Mouse (Mus musculus): Measurements from ENCODE around the gene 1700018B08Rik. TPM values are rescaled to one million over a fixed set of nuclear protein-coding genes. Genes with fewer than 3 reads are reported as not detected.
A peak's percentile ranks its signal among the peaks of the same experiment; 100 is the strongest.

The 1700018B08Rik gene
- total RNA-seq, 2 experiments from 2014 or later, result not detected

- intact Hi-C loops (cut with DNase I), result no loop called here
- no peak for DNase-seq (ENCODE audit: low spot score)
These were observed 24.2 kb upstream of the 1700018B08Rik start for GRCm38 (mm10) chr8:121568321-121568720.

- intact Hi-C loops (cut with DNase I), result no loop called here
- no peak for DNase-seq (ENCODE audit: low spot score)
These were observed 19.6 kb upstream of the 1700018B08Rik start for GRCm38 (mm10) chr8:121563701-121564100.

DNA sequence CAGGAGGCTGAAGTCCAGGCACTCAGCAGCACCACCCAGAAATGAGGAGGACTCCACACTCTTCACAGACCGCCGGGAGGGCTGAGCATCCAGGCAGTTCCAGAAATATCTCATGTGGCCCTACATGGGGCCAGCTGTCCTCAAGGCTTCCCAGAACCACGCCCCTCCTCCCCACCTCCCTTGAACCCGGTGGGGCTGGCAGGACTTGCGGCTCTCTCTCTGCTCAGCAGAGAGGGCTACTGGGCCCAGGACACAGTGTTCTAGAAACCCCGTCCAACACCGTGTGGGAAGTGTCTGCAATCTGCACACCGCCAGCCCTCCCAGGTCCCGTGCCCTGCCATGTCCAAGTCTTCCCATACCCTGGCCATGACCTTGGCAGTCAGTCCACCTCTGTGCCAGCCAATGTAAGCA is 18.8 kb upstream of the 1700018B08Rik start:
- intact Hi-C loops (cut with DNase I), result no loop called here

DNA sequence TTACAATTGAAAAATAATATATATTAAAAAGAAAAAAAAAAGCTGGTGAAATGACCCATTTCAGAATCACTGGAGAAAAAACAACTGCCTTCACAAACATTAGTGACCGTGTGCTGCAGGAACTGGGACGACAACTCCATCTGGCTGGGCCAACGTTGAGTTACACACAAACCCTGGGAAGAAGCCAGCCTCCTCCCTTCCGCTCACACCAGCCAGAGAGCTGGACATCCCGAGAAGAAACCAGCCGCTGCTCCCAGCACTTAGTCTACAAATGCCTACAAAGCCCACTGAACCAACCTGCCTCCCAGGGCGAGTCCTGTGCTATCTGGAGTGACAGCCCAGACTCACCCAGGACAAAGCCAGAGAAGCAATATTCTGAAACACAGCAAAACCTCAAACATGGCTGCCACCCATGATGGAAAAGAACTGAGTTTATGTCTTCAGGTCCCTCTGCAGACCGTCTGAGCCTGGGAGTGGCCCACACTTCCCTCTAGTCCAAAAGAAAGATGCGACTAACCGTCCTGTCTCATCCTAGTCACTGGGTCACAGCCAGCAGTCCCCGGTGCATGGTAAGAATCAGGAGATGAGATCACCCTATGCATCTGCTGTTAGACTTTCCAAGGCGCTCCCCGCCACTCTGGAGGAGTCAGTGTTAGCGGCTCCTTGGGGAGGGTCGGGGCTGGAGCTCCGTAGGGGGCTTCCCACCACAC is 17.7 kb upstream of the 1700018B08Rik start:
- intact Hi-C loops (cut with DNase I), result no loop called here

More for the DNA sequence above, 18.8 kb upstream of the 1700018B08Rik start:
- DNase-seq (ENCODE audit: low spot score), result peak; percentile 82

GRCm38 (mm10) chr8:121560432-121561100 is 16.4 kb upstream of the 1700018B08Rik start:
- no peak for DNase-seq (ENCODE audit: low spot score)
- intact Hi-C loops (cut with DNase I), result no loop called here

More for the DNA sequence above, 17.7 kb upstream of the 1700018B08Rik start:
- peak; percentile 54 for DNase-seq (ENCODE audit: low spot score)

DNA sequence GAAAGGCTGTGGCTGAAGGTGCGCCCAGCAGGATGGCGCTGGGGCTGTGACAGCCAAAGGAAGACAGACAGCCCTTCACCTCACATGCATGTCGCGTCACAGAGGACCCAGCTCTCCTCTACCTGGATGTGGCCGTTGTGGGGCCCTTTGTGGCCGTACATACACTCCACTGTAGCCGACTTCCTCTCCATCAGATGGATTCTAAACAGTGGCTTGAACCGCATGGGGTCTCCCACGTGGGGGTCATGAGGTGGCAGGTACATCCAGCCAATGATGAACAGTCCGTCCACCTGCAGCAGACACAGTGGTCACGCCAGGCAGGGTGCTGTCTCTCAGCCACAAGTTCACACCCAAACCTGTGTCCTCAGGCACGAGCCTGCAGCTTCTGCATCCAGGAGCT is 15.7 kb upstream of the 1700018B08Rik start:
- intact Hi-C loops (cut with DNase I), result no loop called here
- no peak for DNase-seq (ENCODE audit: low spot score)

DNA sequence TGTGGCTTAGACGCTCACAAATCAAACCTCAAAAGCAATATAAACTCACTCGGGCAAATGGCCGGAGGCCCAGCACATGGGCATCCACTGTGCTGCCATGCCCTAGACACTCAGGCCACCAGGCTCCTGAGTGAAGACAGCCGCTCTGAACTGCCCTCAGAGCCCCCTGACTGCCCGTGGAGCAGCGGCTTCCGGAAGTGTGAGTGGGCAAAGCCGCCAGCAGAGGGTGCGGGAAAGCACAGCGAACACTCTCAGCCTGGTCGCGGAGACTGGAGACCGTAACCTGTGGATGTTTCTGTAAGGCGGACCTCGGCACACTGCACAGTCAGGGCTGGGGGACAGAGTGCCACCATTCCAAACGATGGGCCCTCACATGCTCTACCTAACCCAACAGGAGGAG is 14.4 kb upstream of the 1700018B08Rik start:
- DNase-seq (ENCODE audit: low spot score), result no peak
- intact Hi-C loops (cut with DNase I), result no loop called here

DNA sequence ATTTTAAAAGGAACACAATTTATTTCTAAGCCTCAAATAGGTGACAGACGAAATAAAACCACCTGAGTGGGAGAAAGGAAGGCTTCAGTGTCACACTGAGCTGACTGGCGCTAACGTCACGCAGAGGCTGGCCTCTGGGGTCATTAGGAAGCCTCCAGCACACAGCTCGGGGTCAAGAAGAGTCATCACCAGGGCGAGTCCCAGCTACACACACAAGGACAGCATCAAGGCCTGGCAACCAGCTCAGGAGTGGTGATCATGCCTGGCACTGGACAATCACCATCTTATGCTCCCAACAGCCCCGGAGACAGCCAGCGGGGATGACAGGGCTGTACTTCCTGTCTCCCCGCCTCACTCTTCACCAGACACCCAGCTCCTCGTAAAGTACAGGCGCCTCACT is 13.6 kb upstream of the 1700018B08Rik start:
- no peak for DNase-seq (ENCODE audit: low spot score)
- intact Hi-C loops (cut with DNase I), result no loop called here

DNA sequence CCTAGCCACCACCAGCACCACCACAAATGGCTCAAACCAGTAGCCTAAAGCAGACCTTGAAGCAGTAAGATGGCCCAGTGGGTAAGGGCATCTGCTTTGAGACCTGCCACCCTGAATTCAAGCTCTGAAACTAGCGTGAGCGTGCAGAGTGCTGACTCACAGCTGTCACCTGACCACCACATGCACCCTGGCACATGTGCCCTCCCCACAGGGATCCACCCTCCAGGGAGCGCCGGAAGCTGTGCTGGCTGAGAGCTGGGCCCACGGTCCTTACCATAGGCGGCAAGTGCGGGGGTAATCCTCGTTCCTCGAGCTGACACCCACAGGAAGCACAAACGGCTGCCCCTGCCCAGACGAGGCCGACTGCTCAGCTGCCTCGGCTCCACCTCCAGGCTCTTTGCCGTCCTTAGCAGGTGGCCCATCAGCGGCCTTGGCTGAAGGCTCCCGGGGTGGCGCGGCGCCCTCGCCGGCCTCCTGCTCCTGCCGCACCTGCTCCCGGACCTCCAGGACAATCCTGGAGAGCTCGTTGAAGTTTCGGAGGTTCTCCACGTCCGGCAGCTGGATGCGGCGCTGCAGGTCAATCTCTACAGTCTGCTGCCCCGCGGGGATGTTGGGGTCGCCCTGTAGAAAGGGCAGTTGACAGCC is 9.8 kb upstream of the 1700018B08Rik start:
- intact Hi-C loops (cut with DNase I), result no loop called here
- DNase-seq (ENCODE audit: low spot score), result no peak

- no peak for DNase-seq (ENCODE audit: low spot score)
- intact Hi-C loops (cut with DNase I), result no loop called here
These were observed 8.4 kb upstream of the 1700018B08Rik start for GRCm38 (mm10) chr8:121552506-121552905.

- DNase-seq (ENCODE audit: low spot score), result no peak
- intact Hi-C loops (cut with DNase I), result no loop called here
These were observed 7.2 kb upstream of the 1700018B08Rik start for GRCm38 (mm10) chr8:121551065-121551985.

DNA sequence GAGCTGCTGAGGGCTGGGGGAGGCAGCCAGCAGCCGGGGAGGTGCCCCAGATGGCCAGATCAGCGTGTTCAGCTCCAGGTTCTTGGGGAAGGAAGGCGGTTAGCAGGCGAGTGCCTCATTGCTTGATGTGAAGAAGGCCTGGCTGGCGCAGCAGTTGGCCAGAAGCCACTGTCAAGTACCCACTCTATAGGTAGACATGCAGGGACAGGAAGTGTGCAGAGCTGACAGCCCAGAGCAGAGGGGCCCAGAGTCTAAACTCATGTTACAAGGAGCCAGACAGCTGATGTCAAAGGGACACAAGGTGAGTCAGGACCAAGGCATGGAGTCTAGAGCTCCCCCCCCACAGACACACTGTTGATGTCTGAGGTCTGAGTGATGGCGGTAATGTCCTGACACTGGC is 5.9 kb upstream of the 1700018B08Rik start:
- DNase-seq (ENCODE audit: low spot score), result no peak

DNA sequence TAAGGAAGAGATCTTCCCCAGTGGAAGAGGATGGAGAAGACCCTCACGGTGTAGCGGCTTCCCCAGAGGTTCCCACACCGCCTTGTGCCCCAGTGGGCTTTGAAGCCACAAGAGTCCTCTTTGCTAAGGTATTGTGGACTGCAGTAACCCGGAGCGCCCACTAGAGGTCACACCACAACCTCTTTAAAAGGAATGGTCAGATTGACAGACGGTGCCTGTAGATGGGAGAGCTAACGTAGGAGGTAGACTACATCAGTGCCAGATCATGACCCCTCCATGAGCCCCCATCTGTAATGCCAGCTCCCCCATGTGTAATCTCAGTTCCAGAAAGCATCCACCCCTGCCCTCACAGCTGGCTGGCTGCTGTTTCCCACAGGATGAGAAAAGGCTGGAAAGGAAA is 3.0 kb upstream of the 1700018B08Rik start:
- DNase-seq (ENCODE audit: low spot score), result peak; percentile 37
- intact Hi-C loops (cut with DNase I), result loop anchor here (1.0 to 2.0 kb wide), 2 partner anchors 38 to 138 kb away; no protein-coding TSS in a partner anchor

More for the DNA sequence above, 5.9 kb upstream of the 1700018B08Rik start:
- intact Hi-C loops (cut with DNase I), result no loop called here

- intact Hi-C loops (cut with DNase I), result no loop called here
- DNase-seq (ENCODE audit: low spot score), result no peak
These were observed 816 bp upstream of the 1700018B08Rik start for GRCm38 (mm10) chr8:121544936-121545335.

GRCm38 (mm10) chr8:121542901-121543300 is 1.2 kb downstream of the 1700018B08Rik start:
- DNase-seq (ENCODE audit: low spot score), result no peak
- intact Hi-C loops (cut with DNase I), result no loop called here

GRCm38 (mm10) chr8:121541862-121542261 is 2.3 kb downstream of the 1700018B08Rik start:
- DNase-seq (ENCODE audit: low spot score), result no peak

GRCm38 (mm10) chr8:121532381-121532780 is 11.7 kb downstream of the 1700018B08Rik start:
- intact Hi-C loops (cut with DNase I), result no loop called here
- no peak for DNase-seq (ENCODE audit: low spot score)

More at GRCm38 (mm10) chr8:121541862-121542261, 2.3 kb downstream of the 1700018B08Rik start:
- intact Hi-C loops (cut with DNase I), result no loop called here

GRCm38 (mm10) chr8:121530639-121531038 is 13.5 kb downstream of the 1700018B08Rik start:
- intact Hi-C loops (cut with DNase I), result no loop called here
- DNase-seq (ENCODE audit: low spot score), result no peak

DNA sequence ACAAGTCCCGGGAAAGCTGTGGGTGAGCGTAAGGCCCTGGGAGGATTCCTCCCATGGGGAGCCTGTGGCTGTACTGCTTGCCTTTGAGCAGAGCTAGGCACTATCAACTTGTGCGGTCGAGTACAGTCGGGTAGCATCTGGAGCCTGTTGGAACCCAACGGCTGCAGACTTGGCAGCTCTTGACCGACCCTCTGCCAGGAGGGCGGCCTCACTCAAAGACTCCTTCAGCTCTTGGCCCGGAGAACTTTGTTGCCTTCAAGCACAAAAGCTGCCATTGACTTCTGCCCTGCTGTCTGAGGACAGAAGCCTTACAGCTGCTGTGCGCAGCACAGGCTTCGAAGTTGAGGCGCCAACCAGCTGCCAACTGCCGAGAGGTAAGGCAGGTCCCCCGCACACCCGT is 15.3 kb downstream of the 1700018B08Rik start:
- intact Hi-C loops (cut with DNase I), result no loop called here
- peak; percentile 59 for DNase-seq (ENCODE audit: low spot score)

DNA sequence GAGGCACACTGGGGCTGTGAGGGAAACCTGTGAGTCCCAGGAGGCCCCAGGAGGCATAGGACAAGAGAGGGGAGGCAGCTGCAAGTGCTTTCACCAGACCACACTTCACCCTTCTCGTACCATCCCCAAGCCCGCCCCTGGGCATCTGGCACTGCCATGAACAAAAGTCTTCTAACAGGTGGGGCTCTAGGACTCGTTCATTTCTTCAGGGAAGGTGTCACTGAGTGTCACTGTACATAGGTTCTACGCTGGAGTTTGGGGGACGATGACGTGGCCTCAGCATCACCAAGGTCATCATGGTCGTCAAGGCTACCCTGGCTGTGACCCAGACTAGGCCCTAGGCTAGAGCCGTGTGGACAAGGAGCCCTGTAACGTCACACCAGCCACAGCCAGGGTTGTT is 16.4 kb downstream of the 1700018B08Rik start:
- DNase-seq (ENCODE audit: low spot score), result no peak
- intact Hi-C loops (cut with DNase I), result no loop called here
